Comparison of ENCODE assay signal across 19 mouse cellular contexts in genomic region chr17:26356906-26357305, GRCm38 (mm10). TPM values are rescaled to one million over a fixed set of nuclear protein-coding genes. Genes with fewer than 3 reads are reported as not detected.
DNase-seq lines count a peak whose midpoint lies in the region; ATAC-seq lines count a peak whose summit lies in the region.
"Had no signal": no experiment of that assay in that cellular context is flagged by ENCODE, and none has a peak within 500 bp of the region (broad histone marks: within the 10 kb centered on the region; RNA-seq: fewer than 3 reads in every experiment).

No protein-coding gene starts in this region.

- no peaks in the 10 kb centered on the region for H3K36me3 ChIP-seq in forebrain, embryonic 14.5 days (ENCODE audit: control insufficient read depth, insufficient read depth, low read length)
- H3K36me3 ChIP-seq in forebrain, embryonic 10.5 days (replicated peaks): no peaks in the 10 kb centered on the region
- H3K36me3 ChIP-seq in heart, embryonic 11.5 days (ENCODE audit: control insufficient read depth, insufficient read depth, low read length): no peaks in the 10 kb centered on the region
- H3K36me3 ChIP-seq: embryonic facial prominence, embryonic 10.5 days; hindbrain, embryonic 15.5 days had no signal

- no peak overlapping the region for H3K4me3 ChIP-seq in forebrain, embryonic 14.5 days (ENCODE audit: low read depth, low read length)
- no peak overlapping the region for H3K4me3 ChIP-seq in forebrain, embryonic 10.5 days
- no peak overlapping the region for H3K4me3 ChIP-seq in heart, embryonic 11.5 days (ENCODE audit: low read depth, low read length)
- H3K4me3 ChIP-seq: embryonic facial prominence, embryonic 10.5 days; hindbrain, embryonic 15.5 days had no signal

- peak overlapping the region; percentile 14; the same call in 1 of the 2 replicates for H3K27ac ChIP-seq in forebrain, embryonic 14.5 days (ENCODE audit: low read depth, low read length)
- no peak overlapping the region for H3K27ac ChIP-seq in forebrain, embryonic 10.5 days
- no peak overlapping the region for H3K27ac ChIP-seq in heart, embryonic 11.5 days (ENCODE audit: low read depth, low read length)
- H3K27ac ChIP-seq: embryonic facial prominence, embryonic 10.5 days; hindbrain, embryonic 15.5 days had no signal

- H3K9ac ChIP-seq in forebrain, embryonic 14.5 days (ENCODE audit: low read length): no peak overlapping the region
- no peak overlapping the region for H3K9ac ChIP-seq in heart, embryonic 11.5 days (ENCODE audit: low read depth, low read length)
- H3K9ac ChIP-seq: hindbrain, embryonic 15.5 days had no signal

- H3K27me3 ChIP-seq in forebrain, embryonic 14.5 days (replicated peaks; ENCODE audit: control insufficient read depth, insufficient read depth, low read length): no peaks in the 10 kb centered on the region
- H3K27me3 ChIP-seq in forebrain, embryonic 10.5 days (ENCODE audit: poor library complexity, severe bottlenecking): no peaks in the 10 kb centered on the region
- peaks cover 5% of the 10 kb centered on the region; the same call in 1 of the 2 replicates for H3K27me3 ChIP-seq in heart, embryonic 11.5 days (ENCODE audit: control insufficient read depth, insufficient read depth, low read length)
- H3K27me3 ChIP-seq: hindbrain, embryonic 15.5 days; Patski had no signal

- no peak for ATAC-seq in forebrain, embryonic 14.5 days
- no peak for ATAC-seq in heart, embryonic 11.5 days (replicated peaks; ENCODE audit: insufficient number of reproducible peaks, low FRiP score, low TSS enrichment)
- ATAC-seq: activated CD4-positive, CD25-positive, alpha-beta regulatory T cell, adult 4 months; Patski had no signal

- no peak for DNase-seq in forebrain, embryonic 14.5 days (ENCODE audit: low spot score)
- no peak for DNase-seq in forebrain, embryonic 10.5 days (ENCODE audit: extremely low spot score, low spot score)
- DNase-seq in heart, adult 11 months: peak; percentile 89
- DNase-seq in kidney, postnatal 10 days: peak; percentile 14
- DNase-seq in kidney, adult 8-10 months: no peak
- DNase-seq in urinary bladder, adult 2 months (ENCODE audit: low spot score): peak; percentile 18
- DNase-seq in urinary bladder, postnatal 25 days (ENCODE audit: low spot score): no peak
- DNase-seq: adrenal gland, postnatal 14 days; cerebellum, adult 11-12 months; cerebellum, adult 9-11 months; gastrocnemius, postnatal 36 days; heart, adult 18-20 months; heart, postnatal 10 days; kidney, adult 2 months had no signal

- H3K4me2 ChIP-seq in forebrain, embryonic 14.5 days (ENCODE audit: low read length): no peak overlapping the region
- H3K4me2 ChIP-seq in heart, embryonic 11.5 days: no peak overlapping the region
- H3K4me2 ChIP-seq: hindbrain, embryonic 15.5 days had no signal

- WGBS in forebrain, embryonic 14.5 days: 79% methylated on average over 5 of the region's 5 CpGs
- WGBS in forebrain, embryonic 10.5 days: 85% methylated on average over 5 of the region's 5 CpGs
- 79% methylated on average over 5 of the region's 5 CpGs for WGBS in heart, embryonic 11.5 days (ENCODE audit: insufficient replicate concordance)

- H3K9me3 ChIP-seq in forebrain, embryonic 14.5 days (replicated peaks; ENCODE audit: control insufficient read depth, low read length): no peaks in the 10 kb centered on the region
- H3K9me3 ChIP-seq in forebrain, embryonic 10.5 days: no peaks in the 10 kb centered on the region
- no peaks in the 10 kb centered on the region for H3K9me3 ChIP-seq in heart, embryonic 11.5 days (replicated peaks; ENCODE audit: control insufficient read depth, low read length)
- H3K9me3 ChIP-seq: embryonic facial prominence, embryonic 10.5 days; hindbrain, embryonic 15.5 days had no signal

- peaks cover 6% of the 10 kb centered on the region; the same call in 1 of the 2 replicates for H3K4me1 ChIP-seq in forebrain, embryonic 14.5 days (ENCODE audit: control insufficient read depth, insufficient read depth, low read length)
- peaks cover 8% of the 10 kb centered on the region for H3K4me1 ChIP-seq in forebrain, embryonic 10.5 days
- peaks cover 31% of the 10 kb centered on the region for H3K4me1 ChIP-seq in heart, embryonic 11.5 days (ENCODE audit: control insufficient read depth, insufficient read depth, low read length)

RNA-seq across cellular contexts. Expression of gene Neurl1b, which starts 57.7 kb away (rescaled TPM):
- polyA plus RNA-seq in forebrain, embryonic 14.5 days (2014; fragmentation: Nextera tagmentation; extraction: Ambion mirVana): 2.0 and 3.2 TPM in 2 replicates
- 0.09 and 0.10 TPM in 2 replicates for polyA plus RNA-seq in forebrain, embryonic 10.5 days (2016; fragmentation: Nextera tagmentation; extraction: Ambion mirVana)
- polyA plus RNA-seq in heart, embryonic 11.5 days (2014; fragmentation: Nextera tagmentation; extraction: Ambion mirVana): 2.0 and 3.0 TPM in 2 replicates
- polyA plus RNA-seq in urinary bladder, adult 2 months (2012; rRNA removed): 7.9 and 11.1 TPM in 2 replicates

Comparison
In these comparisons a context has a peak if more than half of its experiments do, and no peak if none do; other contexts are left out.
1. DNase-seq: peak in heart, adult 11 months (single experiment), kidney, postnatal 10 days (single experiment) and urinary bladder, adult 2 months (single experiment); none in forebrain, embryonic 14.5 days (single experiment), forebrain, embryonic 10.5 days (single experiment), kidney, adult 8-10 months (0 of 2) and urinary bladder, postnatal 25 days (single experiment).